Mouse (Mus musculus) gastrocnemius, postnatal 14 days (tissue): ENCODE measurements at regions not wholly inside any gene's neighbourhood (a gene's known extent, or its start where the extent isn't known, plus 50 kb on each side); places are given as distances from the start of the nearest gene placed in this dataset.

ENCODE experiments used
- DNase-seq: peaks from one replicate; pipeline ENCODE4 v3.0.0; 2021; ENCODE audit warnings: mixed read lengths
- intact Hi-C: fragments of 180-260 bp; cut with DNase I; formaldehyde crosslinking; loops from one replicate; pipeline ENCODE4 v1.15.1; 2025; ENCODE audit warnings: low total_unique reads

GRCm38 (mm10) chr14:55386773-55387172, 91.8 kb upstream of the Dhrs4 start:
- DNase-seq, result peak; percentile 10
- intact Hi-C loops, result no loop called here

GRCm38 (mm10) chr14:55387378-55387777, 91.2 kb upstream of the Dhrs4 start:
- intact Hi-C loops, result no loop called here
- peak; percentile 22 for DNase-seq

- intact Hi-C loops, result no loop called here
- DNase-seq, result no peak
Measured at GRCm38 (mm10) chr14:55392390-55392789, 86.2 kb upstream of the Dhrs4 start.

GRCm38 (mm10) chr14:55406146-55406545, 72.4 kb upstream of the Dhrs4 start:
- intact Hi-C loops, result no loop called here
- DNase-seq, result no peak
